Mouse (Mus musculus): Measurements from ENCODE around the gene Parp1. TPM values are rescaled to one million over a fixed set of nuclear protein-coding genes. Genes with fewer than 3 reads are reported as not detected.

Parp1 gene
- polyA plus RNA-seq, 1 experiment from 2014 or later = 140 TPM

- Histone ChIP-seq H3K4me2 (replicated peaks) (peak within 1 kb of the TSS; percentile 90), H3K27ac (peak within 1 kb of the TSS; percentile 89), H3K4me1 (replicated peaks) (peaks cover 28% of the 10 kb centered on the region), H3K27me3 (no peaks in the 10 kb centered on the region), H3K9me3 (no peaks in the 10 kb centered on the region), H3K36me3 (0 out of 2 replicates have a peak, but pooled peaks cover 2% of the 10 kb centered on the region), H3K9ac (replicated peaks) (peak within 1 kb of the TSS; percentile 98), H3K4me3 (replicated peaks) (peak within 1 kb of the TSS; percentile 99)
- under 1% methylated on average over 47 of the region's 47 CpGs for WGBS
- peak; percentile 91 for ATAC-seq
These were observed 72.4 kb downstream of the Parp1 start, which contains the start of gene Lin9 for GRCm38 (mm10) chr1:180641137-180641517. Lin9 (plus strand) TSS chr1:180641150.

- WGBS = 3% methylated on average over 46 of the region's 50 CpGs
- peak overlapping the region; percentile 89 for H3K27ac ChIP-seq
These were observed 72.9 kb downstream of the Parp1 start for GRCm38 (mm10) chr1:180641518-180642227.

GRCm38 (mm10) chr1:180642228-180642564, 73.5 kb downstream of the Parp1 start:
- H3K4me3 ChIP-seq (replicated peaks) = peak overlapping the region; percentile 99
- H3K36me3 ChIP-seq = peaks cover 2% of the 10 kb centered on the region; the same call in 1 of the 2 replicates
- H3K27me3 ChIP-seq = no peaks in the 10 kb centered on the region
- peak overlapping the region; percentile 90 for H3K4me2 ChIP-seq (replicated peaks)
- 83% methylated on average over 8 of the region's 8 CpGs for WGBS
- H3K4me1 ChIP-seq (replicated peaks) = peaks cover 28% of the 10 kb centered on the region
- H3K27ac ChIP-seq = no peak overlapping the region
- peak overlapping the region; percentile 98 for H3K9ac ChIP-seq (replicated peaks)
- ATAC-seq = no peak
- no peaks in the 10 kb centered on the region for H3K9me3 ChIP-seq

More at GRCm38 (mm10) chr1:180641518-180642227, 72.9 kb downstream of the Parp1 start:
- no peaks in the 10 kb centered on the region for H3K27me3 ChIP-seq
- H3K36me3 ChIP-seq = peaks cover 2% of the 10 kb centered on the region; the same call in 1 of the 2 replicates
- peak overlapping the region; percentile 90 for H3K4me2 ChIP-seq (replicated peaks)
- H3K9me3 ChIP-seq = no peaks in the 10 kb centered on the region
- peak overlapping the region; percentile 98 for H3K9ac ChIP-seq (replicated peaks)
- peak overlapping the region; percentile 99 for H3K4me3 ChIP-seq (replicated peaks)
- peaks cover 28% of the 10 kb centered on the region for H3K4me1 ChIP-seq (replicated peaks)
- peak; percentile 77 for ATAC-seq

Small RNA genes within 50 kb of the gene (microRNA-seq; reads per million reads assigned to microRNA genes)
- gene Mir6904 = not detected

Other genes starting within 250 kb of the Parp1 start
- gene Itpkb, start 238.4 kb upstream of the Parp1 start, polyA plus RNA-seq (2015; fragmentation: Nextera tagmentation; extraction: Ambion mirVana) = 2.2 and 2.5 TPM in 2 replicates
- gene Stum, start 85.4 kb upstream of the Parp1 start, polyA plus RNA-seq (2015; fragmentation: Nextera tagmentation; extraction: Ambion mirVana) = 1.6 and 1.7 TPM in 2 replicates
- gene Lin9, start 72.2 kb downstream of the Parp1 start, polyA plus RNA-seq (2015; fragmentation: Nextera tagmentation; extraction: Ambion mirVana) = 17.1 and 19.1 TPM in 2 replicates
- gene Mixl1, start 128.1 kb downstream of the Parp1 start, polyA plus RNA-seq (2015; fragmentation: Nextera tagmentation; extraction: Ambion mirVana) = not detected in 2 replicates
- 21.7 and 24.6 TPM in 2 replicates for gene Acbd3, start 157.1 kb downstream of the Parp1 start, polyA plus RNA-seq (2015; fragmentation: Nextera tagmentation; extraction: Ambion mirVana)
- 4,178 and 4,302 TPM in 2 replicates for gene H3f3a, start 245.0 kb downstream of the Parp1 start, polyA plus RNA-seq (2015; fragmentation: Nextera tagmentation; extraction: Ambion mirVana)